ENCODE assay signal across 8 mouse cellular contexts in genomic region chr5:76079204-76080025, GRCm38 (mm10).
DNase-seq lines count a peak whose midpoint lies in the region; ATAC-seq and TF ChIP-seq lines count a peak whose summit lies in the region.

No protein-coding gene starts in this region.

- TF ChIP-seq EP300 in heart, postnatal 0 days (IDR thresholded peaks at IDR 0.05; ENCODE audit: low read depth): peak; percentile 82; the same call in 1 of the 2 replicates

- no peak for TF ChIP-seq POLR2A in liver, adult 2 months (IDR thresholded peaks at IDR 0.05; ENCODE audit: extremely low read depth, insufficient read depth, low read length)

- no peak overlapping the region for H3K4me3 ChIP-seq in forebrain, embryonic 13.5 days
- no peak overlapping the region for H3K4me3 ChIP-seq in forebrain, embryonic 12.5 days (replicated peaks)
- H3K4me3 ChIP-seq in heart, postnatal 0 days (ENCODE audit: low read depth, low read length): no peak overlapping the region
- H3K4me3 ChIP-seq in liver, adult 2 months (ENCODE audit: insufficient read depth, low read depth, low read length): no peak overlapping the region
- no peak overlapping the region for H3K4me3 ChIP-seq in midbrain, embryonic 16.5 days (ENCODE audit: low read depth, low read length)

- no peaks in the 10 kb centered on the region for H3K36me3 ChIP-seq in forebrain, embryonic 13.5 days (ENCODE audit: poor library complexity, severe bottlenecking)
- H3K36me3 ChIP-seq in forebrain, embryonic 12.5 days (replicated peaks): no peaks in the 10 kb centered on the region
- no peaks in the 10 kb centered on the region for H3K36me3 ChIP-seq in heart, postnatal 0 days (replicated peaks; ENCODE audit: control insufficient read depth, insufficient read depth, low read length)
- H3K36me3 ChIP-seq in liver, adult 2 months (ENCODE audit: control insufficient read depth, insufficient read depth, low read length): no peaks in the 10 kb centered on the region
- H3K36me3 ChIP-seq in midbrain, embryonic 16.5 days (ENCODE audit: control insufficient read depth, insufficient read depth, low read length): no peaks in the 10 kb centered on the region

- H3K27me3 ChIP-seq in forebrain, embryonic 13.5 days: no peaks in the 10 kb centered on the region
- H3K27me3 ChIP-seq in forebrain, embryonic 12.5 days: no peaks in the 10 kb centered on the region; the same call in 1 of the 2 replicates
- H3K27me3 ChIP-seq in heart, postnatal 0 days (ENCODE audit: control insufficient read depth, insufficient read depth, low read length): no peaks in the 10 kb centered on the region
- H3K27me3 ChIP-seq in liver, adult 2 months (ENCODE audit: control insufficient read depth, insufficient read depth, low read length): no peaks in the 10 kb centered on the region
- no peaks in the 10 kb centered on the region for H3K27me3 ChIP-seq in midbrain, embryonic 16.5 days (ENCODE audit: control insufficient read depth, insufficient read depth, low read depth, low read length)

- no peaks in the 10 kb centered on the region for H3K9me3 ChIP-seq in forebrain, embryonic 13.5 days (replicated peaks)
- no peaks in the 10 kb centered on the region for H3K9me3 ChIP-seq in forebrain, embryonic 12.5 days
- H3K9me3 ChIP-seq in heart, postnatal 0 days (replicated peaks; ENCODE audit: control insufficient read depth, low read length): no peaks in the 10 kb centered on the region
- no peaks in the 10 kb centered on the region for H3K9me3 ChIP-seq in midbrain, embryonic 16.5 days (replicated peaks; ENCODE audit: control insufficient read depth, low read length, poor library complexity, severe bottlenecking)

- TF ChIP-seq CTCF in heart, postnatal 0 days (IDR thresholded peaks at IDR 0.05; ENCODE audit: low read depth): no peak
- no peak for TF ChIP-seq CTCF in liver, adult 2 months (IDR thresholded peaks at IDR 0.05; ENCODE audit: low read depth, low read length)

- peak; percentile 31 for DNase-seq in heart, postnatal 0 days (ENCODE audit: low spot score)
- DNase-seq in liver, adult 2 months (ENCODE audit: extremely low read depth, low read depth, low spot score): no peak
- DNase-seq in urinary bladder, postnatal 14 days (ENCODE audit: low spot score): no peak
- DNase-seq in right cerebral cortex, postnatal 4 days: no peak

- no peak overlapping the region for H3K4me2 ChIP-seq in forebrain, embryonic 13.5 days
- H3K4me2 ChIP-seq in forebrain, embryonic 12.5 days: no peak overlapping the region
- no peak overlapping the region for H3K4me2 ChIP-seq in heart, postnatal 0 days (ENCODE audit: low read depth, low read length)
- H3K4me2 ChIP-seq in midbrain, embryonic 16.5 days (ENCODE audit: low read length): no peak overlapping the region

- H3K79me2 ChIP-seq in liver, adult 2 months (ENCODE audit: control insufficient read depth, insufficient read depth, low read length): no peaks in the 10 kb centered on the region

- peaks cover 8% of the 10 kb centered on the region for H3K4me1 ChIP-seq in forebrain, embryonic 13.5 days
- peaks cover 15% of the 10 kb centered on the region for H3K4me1 ChIP-seq in forebrain, embryonic 12.5 days
- no peaks in the 10 kb centered on the region for H3K4me1 ChIP-seq in heart, postnatal 0 days (ENCODE audit: control insufficient read depth, insufficient read depth)
- H3K4me1 ChIP-seq in liver, adult 2 months (ENCODE audit: control insufficient read depth, insufficient read depth, low read length): peaks cover 2% of the 10 kb centered on the region; the same call in 1 of the 2 replicates
- peaks cover 17% of the 10 kb centered on the region for H3K4me1 ChIP-seq in midbrain, embryonic 16.5 days (ENCODE audit: control insufficient read depth, insufficient read depth, low read length)

- H3K27ac ChIP-seq in forebrain, embryonic 13.5 days: peak overlapping the region; percentile 10; the same call in 1 of the 2 replicates
- no peak overlapping the region for H3K27ac ChIP-seq in forebrain, embryonic 12.5 days
- H3K27ac ChIP-seq in heart, postnatal 0 days (ENCODE audit: low read depth): peak overlapping the region; percentile 73
- H3K27ac ChIP-seq in liver, adult 2 months (replicated peaks; ENCODE audit: insufficient read depth, low read depth, low read length): peak overlapping the region; percentile 15; the same call in 1 of the 2 replicates
- H3K27ac ChIP-seq in midbrain, embryonic 16.5 days (ENCODE audit: low read length): peak overlapping the region; percentile 44

- 68% methylated on average over 11 of the region's 11 CpGs for WGBS in forebrain, embryonic 13.5 days
- WGBS in forebrain, embryonic 12.5 days: 66% methylated on average over 11 of the region's 11 CpGs
- 52% methylated on average over 11 of the region's 11 CpGs for WGBS in heart, postnatal 0 days
- WGBS in liver, adult 2 months: 75% methylated on average over 11 of the region's 11 CpGs
- WGBS in midbrain, embryonic 16.5 days: 46% methylated on average over 11 of the region's 11 CpGs

- no peak for ATAC-seq in forebrain, embryonic 13.5 days
- ATAC-seq in forebrain, embryonic 12.5 days (ENCODE audit: low FRiP score): no peak
- peak; percentile 91 for ATAC-seq in heart, postnatal 0 days (ENCODE audit: insufficient read depth, low read depth)
- ATAC-seq in midbrain, embryonic 16.5 days: 0 out of 2 replicates have a peak, but pooled peaks have one; percentile 42
- no peak for ATAC-seq in inflammation-experienced regulatory T-cells, adult 6 months

- H3K9ac ChIP-seq in forebrain, embryonic 13.5 days: no peak overlapping the region
- no peak overlapping the region for H3K9ac ChIP-seq in forebrain, embryonic 12.5 days
- no peak overlapping the region for H3K9ac ChIP-seq in heart, postnatal 0 days (replicated peaks; ENCODE audit: low read depth, low read length)
- no peak overlapping the region for H3K9ac ChIP-seq in liver, adult 2 months (ENCODE audit: low read depth, low read length)
- no peak overlapping the region for H3K9ac ChIP-seq in midbrain, embryonic 16.5 days (ENCODE audit: low read depth, low read length)

Comparison
In these comparisons a context has a peak if more than half of its experiments do, and no peak if none do; other contexts are left out.
1. ATAC-seq: peak in heart, postnatal 0 days (single experiment) and midbrain, embryonic 16.5 days (single experiment); none in forebrain, embryonic 13.5 days (single experiment), forebrain, embryonic 12.5 days (single experiment) and inflammation-experienced regulatory T-cells, adult 6 months (single experiment).